Mouse (Mus musculus): ENCODE results near the gene Ripply3.

Ripply3 gene

DNA sequence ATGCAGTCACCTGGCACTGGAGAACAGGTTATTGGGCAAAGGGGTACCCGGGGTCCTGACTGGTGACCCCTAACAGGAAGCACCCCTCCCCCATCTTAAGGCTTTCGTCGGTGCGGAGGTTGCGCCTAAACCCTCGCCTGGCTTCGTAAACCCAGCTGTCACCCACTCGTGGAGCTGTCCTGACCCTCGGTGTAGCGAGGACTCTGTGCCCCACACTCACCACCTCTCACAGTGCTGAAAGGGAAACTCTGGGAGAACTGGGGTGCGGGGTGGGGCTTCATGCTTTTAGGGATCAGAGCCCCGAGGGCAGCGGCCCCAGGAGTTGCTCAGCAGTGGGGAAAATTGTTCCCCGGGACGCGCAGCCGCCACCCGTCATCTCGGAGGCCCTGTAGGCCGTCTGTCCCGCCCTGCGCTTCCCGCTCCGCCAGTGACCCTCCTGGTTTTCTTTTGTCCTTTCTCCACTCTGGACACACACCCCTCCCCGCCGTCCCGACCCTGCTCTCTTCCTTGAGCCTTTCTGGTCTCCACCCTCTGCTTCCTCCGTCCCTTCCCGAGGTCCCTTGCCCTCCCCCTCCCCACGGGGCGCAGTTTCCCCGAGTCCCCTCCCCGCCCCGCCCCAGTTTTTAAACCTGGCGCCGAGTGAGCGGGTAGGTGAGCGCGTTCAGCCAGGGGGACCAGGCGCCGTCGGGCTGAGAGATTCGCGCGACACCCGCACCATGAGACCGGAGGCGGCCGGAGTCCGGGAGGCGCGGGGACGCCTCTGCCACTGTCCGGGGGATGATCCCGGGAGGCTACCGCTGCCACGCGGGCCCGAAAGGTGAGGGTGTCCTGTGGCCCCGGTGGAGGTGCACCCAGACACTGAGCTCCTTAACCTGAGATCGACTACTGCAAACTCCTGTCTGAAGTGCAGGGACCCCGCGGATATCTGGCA is at the start of gene Ripply3:
Gene Ripply3, plus strand, starts transcription at position 640 of the 931 bp plus-strand sequence.
- peak; percentile 64 for DNase-seq (ENCODE audit: low read depth)

DNA sequence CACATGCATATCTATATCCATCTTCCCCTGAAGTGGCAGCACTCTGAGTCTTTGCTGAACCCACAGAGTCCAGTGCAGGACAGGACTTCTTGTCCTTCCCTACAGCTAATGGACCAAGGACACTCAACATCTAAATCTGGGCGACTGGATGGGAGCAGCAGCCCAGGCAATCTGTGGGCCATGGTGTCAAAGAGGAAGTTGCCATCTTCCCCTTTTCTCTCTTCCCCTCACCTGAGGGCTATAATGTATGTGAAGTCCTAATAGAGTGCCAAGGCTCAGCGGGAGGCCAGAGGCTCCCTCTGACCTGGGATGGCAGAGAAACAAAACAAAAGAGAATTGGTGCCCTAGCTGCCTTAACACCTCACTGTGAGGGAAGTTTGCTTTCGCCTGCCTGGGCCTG is 44.2 kb upstream of the Ripply3 start:
- no peak for DNase-seq (ENCODE audit: low read depth)

DNA sequence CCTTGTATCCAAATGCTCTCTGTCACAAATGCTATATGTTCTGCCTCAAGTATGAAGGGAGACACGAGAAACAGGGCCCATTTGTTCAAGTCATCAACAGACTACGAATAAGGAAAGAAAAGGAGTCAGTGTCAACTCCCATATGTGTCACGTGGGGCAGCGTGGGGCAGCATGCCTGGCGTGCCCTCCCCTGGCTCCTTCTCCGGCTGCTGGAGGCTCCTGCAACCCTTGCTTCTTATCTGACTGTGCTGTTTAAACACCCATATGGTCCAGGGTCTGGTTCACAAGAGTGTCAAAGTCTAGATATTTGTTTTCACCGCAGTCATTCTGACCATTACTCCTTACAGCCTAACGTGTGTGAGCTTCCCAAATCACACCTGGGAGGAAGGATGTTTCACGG is 40.4 kb upstream of the Ripply3 start:
- DNase-seq (ENCODE audit: low read depth), result no peak

DNA sequence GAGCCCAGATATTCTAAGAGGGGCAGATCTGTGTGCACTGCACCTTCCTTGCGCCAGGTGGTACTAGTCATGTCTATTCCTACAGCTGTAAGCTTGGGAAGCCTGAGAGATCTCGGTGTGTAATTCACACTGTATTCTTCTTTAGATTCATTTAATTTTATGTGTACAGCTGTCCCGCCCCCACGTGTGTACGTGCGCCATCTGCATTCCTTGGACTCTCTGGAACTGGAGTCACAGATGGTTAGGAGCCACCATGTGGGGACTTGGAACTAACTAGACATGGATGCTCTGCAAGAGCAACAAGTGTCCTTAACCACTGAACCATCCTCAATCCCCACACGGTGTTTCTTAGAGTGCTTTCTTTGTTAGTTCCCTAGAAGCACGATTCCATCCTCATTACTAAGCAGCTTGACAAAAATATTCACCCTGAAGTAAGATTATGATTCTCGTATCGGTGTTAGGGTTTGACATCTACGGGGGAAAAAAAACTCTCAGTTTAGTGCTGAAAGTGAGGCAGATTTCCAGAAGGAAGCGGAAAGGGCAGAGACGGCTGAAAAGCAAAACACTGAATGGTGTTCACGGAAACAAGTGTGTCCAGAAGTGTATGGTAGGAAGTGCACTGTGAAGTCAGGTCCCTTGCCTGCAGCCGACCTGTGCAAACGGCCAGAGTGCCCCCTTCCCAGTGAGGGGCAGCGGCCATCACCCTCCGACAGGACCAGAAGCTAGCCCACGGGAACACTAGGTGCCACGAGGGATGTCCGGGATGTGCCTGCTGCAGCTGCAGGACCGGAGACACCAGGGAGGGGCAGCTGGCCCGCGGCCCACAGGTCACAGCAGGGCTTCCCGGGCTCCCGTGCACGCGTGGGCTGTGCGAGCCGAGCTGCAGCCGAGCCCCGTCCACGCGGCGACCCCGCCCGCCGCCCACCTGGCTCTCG is 38.8 kb upstream of the Ripply3 start:
- DNase-seq (ENCODE audit: low read depth), result peak; percentile 50

DNA sequence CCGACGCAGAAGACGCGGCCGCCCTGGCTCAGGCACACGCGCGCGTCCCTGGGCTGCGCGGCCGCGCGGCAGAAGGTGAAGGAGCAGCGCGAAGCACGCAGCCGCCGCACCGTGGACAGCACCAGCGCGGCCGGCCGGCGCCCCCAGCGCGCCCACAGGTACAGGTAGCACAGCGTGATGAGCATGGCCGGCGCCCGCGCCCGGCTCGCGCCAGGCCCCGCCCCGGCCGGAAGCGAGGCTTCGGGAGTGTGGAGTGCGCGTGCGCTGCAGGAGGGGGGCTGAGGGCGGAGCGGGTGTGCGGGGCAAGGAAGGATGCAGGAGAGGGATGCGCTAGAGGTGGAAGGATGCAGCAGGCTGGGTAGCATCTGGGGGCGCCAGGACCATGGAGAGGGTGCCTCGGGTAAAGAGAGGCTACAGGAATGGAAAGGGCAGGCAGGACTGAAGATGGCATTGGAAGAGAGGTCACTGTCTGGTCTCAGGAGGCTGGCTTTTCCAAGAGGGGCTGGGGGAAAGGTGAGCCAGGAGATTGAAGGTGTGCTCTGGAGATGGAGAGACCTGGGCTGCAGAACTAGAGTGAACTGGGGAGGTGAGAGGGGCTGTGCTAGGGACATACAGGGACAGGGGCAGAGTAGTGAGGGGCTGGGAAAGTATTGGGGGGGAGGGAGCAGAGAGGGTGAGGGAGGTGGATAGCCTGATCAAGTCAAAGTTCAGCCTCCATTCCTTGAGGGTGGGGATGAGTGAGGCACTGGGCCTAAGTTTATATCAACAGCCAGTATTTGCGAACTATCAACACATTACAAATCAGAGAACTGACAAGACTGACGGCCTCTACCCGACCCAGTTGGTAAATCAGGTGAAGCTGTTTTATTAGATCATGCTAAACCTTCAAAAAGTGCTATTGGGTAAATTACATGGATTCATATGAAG is 37.9 kb upstream of the Ripply3 start:
- peak; percentile 91 for DNase-seq (ENCODE audit: low read depth)

DNA sequence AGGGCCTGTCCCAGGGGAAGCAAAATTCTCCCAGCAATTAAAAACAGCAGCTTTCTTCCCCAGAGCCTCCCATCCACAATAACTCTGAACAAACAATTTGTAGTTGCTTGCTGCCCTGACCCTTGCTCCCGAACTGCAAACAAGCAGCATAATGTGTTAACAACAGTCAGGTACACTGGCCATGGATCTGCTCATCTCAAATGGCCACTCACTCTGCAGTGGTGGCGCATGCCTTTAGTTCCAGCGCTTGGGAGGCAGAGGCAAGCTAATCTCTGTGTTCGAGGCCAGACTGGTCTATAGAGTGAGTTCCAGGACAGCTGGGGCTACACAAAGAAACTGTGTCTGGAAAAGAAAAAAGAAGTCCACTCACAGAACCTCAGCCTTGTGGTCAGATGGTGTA is 37.1 kb upstream of the Ripply3 start:
- DNase-seq (ENCODE audit: low read depth), result no peak

DNA sequence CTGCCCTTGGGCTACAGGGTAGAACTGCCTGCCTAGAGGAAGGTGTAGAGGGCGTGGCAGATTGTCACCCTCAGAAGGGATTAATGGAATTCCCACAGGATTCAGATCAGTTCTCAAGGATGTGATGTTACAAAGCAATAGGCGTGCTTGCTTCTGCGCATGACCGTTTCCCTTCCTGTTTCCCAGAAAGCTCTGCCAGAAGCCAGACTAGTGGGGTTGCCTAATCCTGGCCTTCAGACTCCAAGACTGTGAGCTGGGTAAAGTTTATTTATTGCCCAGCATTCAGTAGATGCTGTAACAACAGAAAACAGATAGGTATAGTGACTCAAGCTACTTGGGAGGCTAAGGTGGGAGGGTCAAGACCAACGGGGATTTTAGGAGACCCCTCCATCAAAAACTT is 30.1 kb upstream of the Ripply3 start:
- no peak for DNase-seq (ENCODE audit: low read depth)

DNA sequence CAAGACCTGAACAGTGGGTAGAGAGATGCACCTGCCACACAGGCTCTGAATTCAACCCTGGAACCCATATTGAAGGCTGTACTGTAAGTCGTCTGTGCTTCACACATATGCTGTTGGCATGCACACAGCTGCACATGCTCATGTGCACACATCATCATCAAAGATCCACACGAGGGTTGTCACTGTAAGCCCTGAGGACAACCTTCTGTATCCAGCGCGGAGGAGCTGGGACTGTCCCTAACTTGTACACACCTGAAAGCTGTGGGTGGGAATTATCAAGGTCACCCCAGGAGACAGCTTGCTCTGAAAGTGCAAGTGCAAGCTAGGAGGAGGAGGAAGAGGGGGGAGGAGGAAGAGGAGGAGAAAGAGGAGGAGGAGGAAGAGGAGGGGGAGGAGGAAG is 29.0 kb upstream of the Ripply3 start:
- DNase-seq (ENCODE audit: low read depth), result peak; percentile 38

DNA sequence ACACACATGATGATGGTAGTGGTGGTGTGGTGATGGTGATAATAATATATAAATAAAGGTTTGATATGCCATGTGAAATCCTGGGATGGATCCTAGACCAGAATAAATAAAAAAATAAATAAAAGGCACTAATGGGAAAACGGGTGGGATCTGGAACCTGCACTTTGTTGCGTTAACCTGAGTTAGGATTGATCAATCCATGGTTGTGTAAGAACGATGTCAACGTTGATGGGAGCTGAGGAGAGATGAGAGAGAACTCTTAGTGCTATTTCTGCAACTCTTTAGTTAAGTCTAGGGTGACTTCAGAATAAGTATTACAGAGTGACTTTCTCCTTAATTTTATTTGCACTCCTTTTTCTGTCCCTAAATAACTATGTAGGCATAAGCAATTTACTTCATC is 27.0 kb upstream of the Ripply3 start:
- no peak for DNase-seq (ENCODE audit: low read depth)

DNA sequence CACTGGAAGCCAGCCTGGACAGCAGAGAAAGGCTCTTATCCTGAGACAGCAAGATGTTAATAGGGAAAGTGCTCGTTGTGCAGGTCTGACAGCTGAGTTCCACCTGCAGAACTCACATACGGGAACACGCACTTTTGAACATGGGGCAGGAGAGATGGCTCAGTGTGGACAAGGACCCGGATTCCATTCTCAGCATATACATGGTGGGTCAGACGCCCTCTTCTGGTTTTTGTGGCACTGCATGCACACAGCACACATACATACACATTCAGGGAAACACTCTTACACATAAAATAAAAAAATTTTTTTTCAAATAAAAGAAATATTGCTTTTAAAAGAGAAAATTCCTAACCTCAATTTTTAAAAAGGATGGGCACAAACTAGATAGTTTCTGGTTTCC is 26.5 kb upstream of the Ripply3 start:
- no peak for DNase-seq (ENCODE audit: low read depth)

DNA sequence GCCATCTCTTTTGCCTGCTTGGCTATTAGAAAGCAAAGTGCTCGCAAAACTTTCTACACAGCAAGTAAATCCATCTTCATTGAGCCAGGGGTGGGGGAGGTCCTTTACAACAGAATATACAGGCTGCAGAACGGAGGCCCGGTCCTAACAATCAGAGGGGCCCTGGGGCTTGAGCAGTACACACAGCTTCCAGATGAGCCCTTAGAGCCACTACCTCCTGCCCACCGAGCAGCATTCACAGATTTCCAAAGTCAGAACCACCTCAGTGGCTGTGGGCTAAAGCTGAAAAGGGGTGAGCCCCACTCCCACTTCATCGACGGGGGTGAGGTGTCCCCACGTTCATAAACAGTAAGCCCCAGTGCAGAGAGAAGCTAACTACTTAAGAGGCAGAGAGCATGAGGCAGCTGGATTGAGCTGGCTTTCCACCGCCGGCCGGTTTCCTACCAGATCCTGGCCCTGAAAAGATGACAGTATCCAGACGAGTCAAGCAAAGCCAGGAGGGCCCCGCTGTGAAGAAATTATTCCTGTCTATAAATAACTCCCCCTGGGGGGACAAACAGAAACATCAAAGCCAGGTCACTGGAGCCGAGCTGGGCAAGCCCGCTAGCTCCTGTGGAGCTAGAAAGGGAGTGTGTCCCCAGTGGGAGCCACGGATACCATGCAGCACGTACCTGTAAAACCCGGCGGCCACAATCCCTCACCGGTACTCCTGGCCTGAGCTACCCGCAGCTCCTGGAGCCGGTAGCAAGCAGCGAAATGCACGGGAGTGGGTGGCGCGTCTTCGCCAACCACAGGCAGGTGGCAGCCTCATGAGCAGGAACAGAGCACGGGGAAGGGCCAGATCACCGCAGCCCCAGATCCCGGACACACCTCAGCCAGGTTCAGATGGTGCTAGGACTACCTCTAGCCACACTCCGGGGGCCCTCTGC is 25.7 kb upstream of the Ripply3 start:
- DNase-seq (ENCODE audit: low read depth), result peak; percentile 54

DNA sequence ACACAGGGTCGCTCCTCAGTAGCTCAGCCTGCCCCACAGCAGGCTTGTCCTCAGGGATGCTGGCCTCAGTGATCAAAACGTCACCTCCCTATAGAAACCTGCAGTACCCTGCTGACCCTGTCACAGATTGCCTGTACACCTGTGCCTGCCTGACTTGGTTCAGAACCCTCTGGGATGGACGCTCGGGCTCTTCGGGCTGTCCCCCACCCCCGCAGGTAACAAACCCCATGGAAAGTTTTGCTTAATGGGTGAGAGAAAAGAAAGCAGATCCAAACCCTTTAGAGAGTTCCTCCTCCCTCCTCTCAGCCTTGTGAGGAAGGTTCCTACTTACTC is 25.1 kb upstream of the Ripply3 start:
- DNase-seq (ENCODE audit: low read depth), result no peak

DNA sequence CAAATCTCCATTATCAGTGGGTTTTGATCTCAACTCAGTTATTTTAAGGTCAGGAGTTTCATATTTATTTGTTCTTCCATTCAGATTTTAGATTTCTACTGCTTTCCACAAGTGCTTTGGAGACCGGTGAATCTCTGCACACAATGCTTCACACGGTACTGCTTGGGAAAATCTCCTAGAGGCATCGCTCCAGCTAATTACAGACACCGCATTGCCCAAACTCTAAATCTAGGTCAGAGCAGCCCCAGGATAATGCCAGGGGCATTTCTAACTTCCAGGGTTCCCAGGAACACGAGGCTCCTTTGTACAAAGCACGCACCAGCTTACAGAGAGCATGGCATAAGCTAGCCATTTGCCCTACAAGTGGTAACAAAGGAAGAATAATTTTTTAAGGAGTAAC is 20.7 kb upstream of the Ripply3 start:
- DNase-seq (ENCODE audit: low read depth), result no peak

DNA sequence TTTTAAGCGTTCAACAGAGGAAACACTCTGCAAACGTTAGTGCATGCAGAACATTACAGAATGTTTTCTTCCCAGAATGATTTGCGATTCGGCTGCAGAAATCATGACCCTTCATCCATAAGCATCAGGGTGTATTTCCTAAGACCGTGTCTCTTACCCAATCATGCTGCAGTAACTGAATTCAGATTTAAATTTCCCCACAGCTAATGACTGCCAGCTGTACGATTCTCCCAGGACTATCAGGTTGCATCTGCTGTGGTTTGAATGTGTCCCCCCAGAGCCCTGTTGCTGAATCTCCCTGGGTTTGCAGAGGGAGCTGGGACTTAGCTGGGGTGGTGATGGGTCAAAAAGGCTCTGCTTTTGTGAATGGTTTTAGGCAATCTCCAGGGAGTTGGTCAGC is 20.3 kb upstream of the Ripply3 start:
- DNase-seq (ENCODE audit: low read depth), result no peak

DNA sequence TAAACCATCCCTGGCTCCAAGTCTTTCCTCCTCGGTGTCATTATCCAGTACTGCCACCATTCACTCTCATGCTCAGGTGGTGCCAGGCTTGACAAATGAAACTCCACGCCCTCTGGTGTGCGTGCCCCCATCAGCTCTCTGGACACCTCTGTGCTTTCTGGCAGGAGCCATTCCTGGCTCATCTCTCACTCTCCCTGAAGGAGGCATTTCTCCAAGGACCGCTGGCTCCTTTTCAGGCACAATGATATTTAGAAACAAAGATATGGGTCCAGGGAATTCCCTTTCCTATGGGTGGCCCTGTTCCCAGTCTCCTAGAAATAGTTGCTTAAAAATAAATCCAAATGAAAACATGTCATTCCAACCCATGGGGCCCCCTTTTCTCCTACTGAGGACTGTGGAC is 19.2 kb upstream of the Ripply3 start:
- no peak for DNase-seq (ENCODE audit: low read depth)

DNA sequence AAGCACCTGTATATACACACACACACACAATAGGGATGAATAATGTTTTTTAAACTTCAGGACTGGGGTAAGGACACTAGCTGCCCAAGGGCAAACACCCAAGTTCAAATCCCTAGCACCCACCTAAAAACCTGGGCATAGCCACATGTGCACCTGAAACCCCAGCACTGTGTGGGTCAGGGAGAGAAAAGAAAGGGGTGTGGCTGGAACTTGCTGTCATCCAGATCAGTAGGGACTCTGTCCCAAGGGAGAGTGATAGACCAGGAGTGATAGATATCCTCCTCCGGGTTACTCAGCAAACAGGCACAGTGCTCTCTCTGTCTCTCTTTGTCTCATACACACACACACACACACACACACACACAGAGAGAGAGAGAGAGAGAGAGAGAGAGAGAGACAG is 16.8 kb upstream of the Ripply3 start:
- no peak for DNase-seq (ENCODE audit: low read depth)

DNA sequence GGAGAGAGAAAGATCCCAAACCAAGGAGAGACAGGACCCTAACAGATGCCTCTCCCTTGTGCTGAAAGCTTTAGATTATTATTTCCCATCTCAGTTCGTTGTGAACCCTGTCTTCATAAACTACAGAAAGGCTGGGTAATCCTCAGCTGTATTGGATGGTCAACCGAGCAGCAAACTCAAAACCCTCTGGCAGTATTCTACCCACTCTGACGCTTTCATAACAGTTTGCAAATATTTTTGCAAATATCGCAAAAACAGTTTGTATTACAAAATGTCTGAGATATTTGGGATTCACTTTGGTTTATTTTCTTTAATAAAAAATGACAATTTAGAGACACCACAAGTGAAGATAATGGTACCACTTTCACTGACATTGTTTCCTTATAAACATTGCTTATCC is 16.3 kb upstream of the Ripply3 start:
- DNase-seq (ENCODE audit: low read depth), result no peak

DNA sequence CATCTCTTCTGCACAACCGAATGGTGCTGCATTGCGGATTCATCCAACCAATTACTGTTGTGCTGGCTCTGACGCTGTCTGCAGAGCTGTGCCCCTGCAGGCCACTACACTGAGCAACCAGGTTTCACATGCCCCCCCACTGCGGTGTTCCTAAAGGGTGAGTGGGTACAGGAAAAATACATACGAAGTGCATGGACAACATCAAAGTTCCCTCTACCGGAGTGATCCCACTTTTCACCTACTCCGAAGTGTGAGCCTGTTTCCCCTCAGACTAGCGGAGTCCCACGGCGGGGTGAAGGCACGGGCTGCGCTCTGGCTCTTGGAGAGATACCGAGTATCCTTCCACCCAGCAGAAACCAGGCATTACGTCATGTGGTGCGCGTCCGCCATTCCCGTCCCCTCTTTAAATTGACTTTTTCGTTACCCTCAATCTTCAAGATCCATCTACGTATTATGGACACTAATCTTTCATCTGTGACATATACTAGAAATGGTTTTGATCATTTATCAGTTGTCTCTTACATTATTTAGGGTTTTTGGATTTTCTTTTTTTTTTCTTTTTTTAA is 15.5 kb upstream of the Ripply3 start:
- DNase-seq (ENCODE audit: low read depth), result no peak

DNA sequence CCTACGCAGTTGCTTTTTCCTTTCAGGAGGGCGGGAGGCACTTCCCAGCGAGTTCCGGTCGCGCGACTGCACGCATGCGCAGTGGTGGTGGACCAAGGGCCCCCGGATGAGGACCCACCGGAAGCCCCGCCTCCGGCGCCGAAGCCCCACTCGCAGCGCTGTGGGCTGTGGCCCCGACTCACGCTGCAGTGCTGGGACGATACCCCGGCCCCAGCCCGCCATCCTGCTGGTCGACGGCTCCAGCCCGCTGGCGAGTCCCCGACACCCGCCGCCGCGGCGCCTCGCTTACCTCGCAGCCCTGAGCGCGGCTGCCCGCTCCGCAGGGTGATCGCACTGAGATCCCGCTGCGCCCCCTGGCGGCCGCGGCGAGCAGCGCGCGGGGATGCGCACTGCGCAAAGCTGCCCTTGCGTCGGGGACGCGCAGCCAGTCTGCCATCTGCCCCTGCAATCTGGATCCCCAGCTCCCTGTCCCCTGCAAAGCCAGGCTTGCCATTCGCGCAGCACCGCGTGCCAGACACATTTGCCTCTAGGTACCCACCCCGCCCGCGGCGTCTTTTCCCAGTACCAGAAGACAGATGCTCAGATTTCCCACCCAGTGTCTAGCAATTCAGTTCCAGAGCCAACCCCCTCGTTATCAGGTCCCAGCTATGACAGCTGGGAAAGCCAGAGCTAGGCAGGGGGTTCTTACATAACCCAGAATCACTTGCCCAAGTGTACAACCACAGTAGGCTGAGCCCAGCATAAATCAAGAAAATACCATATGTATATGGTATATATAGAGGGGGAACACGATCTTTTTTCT is 14.8 kb upstream of the Ripply3 start, which contains the start of gene Hlcs:
Gene Hlcs, minus strand, starts transcription at position 343 of the 802 bp plus-strand sequence.
- DNase-seq (ENCODE audit: low read depth), result peak; percentile 98

DNA sequence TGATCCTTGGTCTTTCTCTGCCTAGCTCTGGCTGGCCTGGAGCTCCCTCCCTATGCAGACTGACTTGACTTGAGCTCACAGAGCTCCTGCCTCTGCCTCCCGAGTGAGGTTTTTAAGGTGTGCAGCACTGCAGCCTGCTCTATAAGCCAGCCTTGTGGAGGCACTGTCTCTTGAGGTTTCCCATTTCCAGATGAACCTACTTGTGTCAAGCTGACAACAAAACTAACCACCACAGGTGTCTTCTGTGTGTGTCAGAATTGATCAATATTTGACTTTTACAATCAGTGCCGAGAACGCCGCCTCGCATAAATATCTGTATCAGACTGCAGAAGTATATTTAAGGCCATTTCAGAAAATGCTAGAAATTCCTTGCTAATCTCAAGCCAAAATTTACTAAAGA is 13.6 kb upstream of the Ripply3 start:
- no peak for DNase-seq (ENCODE audit: low read depth)

All from induced T-regulatory cell, adult 2 months (primary cell).